18 mouse cellular contexts compared by ENCODE assay signal in the genomic region with DNA sequence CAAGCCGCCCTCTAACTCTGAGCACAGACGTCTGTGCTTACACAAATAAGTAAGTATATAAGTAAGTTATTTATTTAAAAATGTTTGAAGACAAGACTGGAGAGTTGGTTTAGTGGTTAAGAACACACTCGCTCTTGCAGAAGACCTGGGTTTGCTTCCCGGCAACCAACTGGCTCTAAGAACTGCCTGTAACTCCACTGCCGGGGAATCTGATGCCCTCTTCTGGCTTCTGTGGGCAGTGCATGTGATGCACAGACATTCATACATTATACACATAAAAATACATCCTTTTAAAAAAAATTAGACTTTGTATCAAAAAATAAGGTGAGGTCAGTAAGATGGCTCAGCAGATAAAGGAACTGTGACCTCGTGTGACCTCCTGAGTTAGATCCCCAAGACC. TPM values are rescaled to one million over a fixed set of nuclear protein-coding genes. Genes with fewer than 3 reads are reported as not detected.
DNase-seq lines count a peak whose midpoint lies in the region; ATAC-seq and TF ChIP-seq lines count a peak whose summit lies in the region.
"Had no signal": no experiment of that assay in that cellular context is flagged by ENCODE, and none has a peak within 500 bp of the region (broad histone marks: within the 10 kb centered on the region; RNA-seq: fewer than 3 reads in every experiment).

No protein-coding gene starts in this region.

- no peak for TF ChIP-seq POLR2A in ES-Bruce4 (IDR thresholded peaks at IDR 0.05; ENCODE audit: insufficient read depth, low read length)

- H3K4me3 ChIP-seq in liver, embryonic 14.5 days (ENCODE audit: insufficient read depth in 1 of 2, low read depth in 2 of 2, low read length in 2 of 2), result no peak overlapping the region
- H3K4me3 ChIP-seq in liver, embryonic 11.5 days (ENCODE audit: low read depth, low read length), result no peak overlapping the region
- H3K4me3 ChIP-seq in ES-Bruce4 (ENCODE audit: low read depth, low read length), result no peak overlapping the region
- H3K4me3 ChIP-seq: forebrain, embryonic 13.5 days; stomach, embryonic 15.5 days had no signal

- H3K4me1 ChIP-seq in liver, embryonic 14.5 days (replicated peaks; ENCODE audit: control insufficient read depth in 2 of 2, insufficient read depth in 2 of 2, low read length in 1 of 2), result no peaks in the 10 kb centered on the region
- H3K4me1 ChIP-seq in liver, embryonic 11.5 days (replicated peaks; ENCODE audit: control insufficient read depth, insufficient read depth, low read length), result no peaks in the 10 kb centered on the region
- no peaks in the 10 kb centered on the region for H3K4me1 ChIP-seq in ES-Bruce4 (ENCODE audit: control insufficient read depth, insufficient read depth, low read length)
- H3K4me1 ChIP-seq: forebrain, embryonic 13.5 days; stomach, embryonic 15.5 days had no signal

- H3K27ac ChIP-seq in liver, embryonic 14.5 days, result no peak overlapping the region
- no peak overlapping the region for H3K27ac ChIP-seq in liver, embryonic 11.5 days (ENCODE audit: low read depth, low read length)
- no peak overlapping the region for H3K27ac ChIP-seq in ES-Bruce4 (ENCODE audit: insufficient read depth, low read length)
- H3K27ac ChIP-seq: forebrain, embryonic 13.5 days; stomach, embryonic 15.5 days had no signal

- ATAC-seq in liver, embryonic 14.5 days (ENCODE audit: insufficient read depth), result no peak
- no peak for ATAC-seq in liver, embryonic 11.5 days (replicated peaks; ENCODE audit: low FRiP score)
- ATAC-seq in common myeloid progenitor, adult 5-6 weeks (replicated peaks; ENCODE audit: low read depth, poor library complexity, severe bottlenecking), result peak; percentile 57; the same call in 1 of the 2 replicates
- no peak for ATAC-seq in inflammation-experienced regulatory T-cells, adult 6 months
- ATAC-seq: forebrain, embryonic 13.5 days had no signal

- H3K27me3 ChIP-seq in liver, embryonic 14.5 days (ENCODE audit: control insufficient read depth, insufficient read depth, low read length), result no peaks in the 10 kb centered on the region
- H3K27me3 ChIP-seq in liver, embryonic 11.5 days (replicated peaks; ENCODE audit: control insufficient read depth, insufficient read depth, low read length), result no peaks in the 10 kb centered on the region
- H3K27me3 ChIP-seq in ES-Bruce4 (ENCODE audit: control insufficient read depth, insufficient read depth, low read length, poor library complexity, severe bottlenecking), result no peaks in the 10 kb centered on the region
- H3K27me3 ChIP-seq: forebrain, embryonic 13.5 days; stomach, embryonic 15.5 days had no signal

- H3K9ac ChIP-seq in liver, embryonic 14.5 days (replicated peaks), result no peak overlapping the region
- no peak overlapping the region for H3K9ac ChIP-seq in liver, embryonic 11.5 days (ENCODE audit: low read depth, low read length)
- no peak overlapping the region for H3K9ac ChIP-seq in ES-Bruce4 (ENCODE audit: low read depth, poor library complexity, severe bottlenecking)
- H3K9ac ChIP-seq: forebrain, embryonic 13.5 days; stomach, embryonic 15.5 days had no signal

- no peaks in the 10 kb centered on the region for H3K9me3 ChIP-seq in liver, embryonic 14.5 days (ENCODE audit: control insufficient read depth, low read length)
- no peaks in the 10 kb centered on the region for H3K9me3 ChIP-seq in liver, embryonic 11.5 days (ENCODE audit: control insufficient read depth, low read length)
- H3K9me3 ChIP-seq in ES-Bruce4 (replicated peaks; ENCODE audit: control insufficient read depth, insufficient read depth, low read length, poor library complexity, severe bottlenecking), result no peaks in the 10 kb centered on the region
- H3K9me3 ChIP-seq: forebrain, embryonic 13.5 days; stomach, embryonic 15.5 days had no signal

- H3K4me2 ChIP-seq in liver, embryonic 14.5 days (ENCODE audit: low read depth), result no peak overlapping the region
- H3K4me2 ChIP-seq in liver, embryonic 11.5 days, result no peak overlapping the region
- H3K4me2 ChIP-seq: forebrain, embryonic 13.5 days; stomach, embryonic 15.5 days had no signal

- 73% methylated on average over 6 of the region's 6 CpGs for WGBS in liver, embryonic 14.5 days (ENCODE audit: insufficient replicate concordance)
- 90% methylated on average over 6 of the region's 6 CpGs for WGBS in liver, embryonic 11.5 days

- DNase-seq in liver, embryonic 14.5 days (ENCODE audit: low read depth in 3 of 3, low spot score in 3 of 3), result no peak
- DNase-seq in liver, embryonic 11.5 days (ENCODE audit: low spot score), result no peak
- peak; percentile 42 for DNase-seq in A20 (ENCODE audit: low read depth, low spot score)
- no peak for DNase-seq in embryo, embryonic 10.5 days (ENCODE audit: low spot score)
- DNase-seq: cerebellum, adult 9-10 months; heart, postnatal 10 days; kidney, adult 11 months; lung, postnatal 14 days; right cerebral cortex, postnatal 25 days had no signal

- TF ChIP-seq CTCF in liver, embryonic 14.5 days (IDR thresholded peaks at IDR 0.05; ENCODE audit: low read depth), result peak; percentile 41
- peak; percentile 62 for TF ChIP-seq CTCF in ES-Bruce4 (IDR thresholded peaks at IDR 0.05; ENCODE audit: low read depth, low read length)

- H3K36me3 ChIP-seq in liver, embryonic 14.5 days (replicated peaks; ENCODE audit: control insufficient read depth, insufficient read depth, low read depth), result no peaks in the 10 kb centered on the region
- no peaks in the 10 kb centered on the region for H3K36me3 ChIP-seq in liver, embryonic 11.5 days (ENCODE audit: control insufficient read depth, insufficient read depth, low read length)
- H3K36me3 ChIP-seq in ES-Bruce4 (ENCODE audit: control insufficient read depth, insufficient read depth, low read length, poor library complexity, severe bottlenecking), result peaks cover 26% of the 10 kb centered on the region
- H3K36me3 ChIP-seq: stomach, embryonic 15.5 days had no signal

- TF ChIP-seq EP300 in liver, embryonic 14.5 days (IDR thresholded peaks at IDR 0.05; ENCODE audit: low read depth), result no peak
- no peak for TF ChIP-seq EP300 in ES-Bruce4 (IDR thresholded peaks at IDR 0.05; ENCODE audit: insufficient read depth, low read depth, low read length)

RNA-seq across cellular contexts. Expression of a gene that starts 11.5 kb away (rescaled TPM):
- 0.06 and 0.10 TPM in 2 replicates for polyA plus RNA-seq in liver, embryonic 14.5 days (2012; rRNA removed)
- polyA plus RNA-seq in liver, embryonic 14.5 days (2014; fragmentation: Nextera tagmentation; extraction: Ambion mirVana), result 0.10 and 0.25 TPM in 2 replicates
- polyA plus RNA-seq in liver, embryonic 11.5 days (2014; fragmentation: Nextera tagmentation; extraction: Ambion mirVana), result 0.63 and 0.96 TPM in 2 replicates
- 14.5 and 23.4 TPM in 2 replicates for polyA plus RNA-seq in ES-Bruce4 (2011; ENCODE audit: insufficient read depth, insufficient read length, low read depth, missing spikeins)
- total RNA-seq in common myeloid progenitor, adult 5-6 weeks (2017), result 1.5 and 3.0 TPM in 2 replicates
- polyA plus RNA-seq in inflammation-experienced regulatory T-cells, adult 6 months (2017; shearing (Covaris generic)), result under 1 TPM in 2 of 3 experiments, not detected in 1; 0.40 TPM

RNA-seq across cellular contexts. Expression of a gene that starts 22.8 kb away (rescaled TPM):
- polyA plus RNA-seq in liver, embryonic 14.5 days (2012; rRNA removed), result 0.08 and 0.09 TPM in 2 replicates
- not detected in 2 replicates for polyA plus RNA-seq in liver, embryonic 14.5 days (2014; fragmentation: Nextera tagmentation; extraction: Ambion mirVana)
- 0.58 TPM in 1 of 2 replicates, not detected in the other for polyA plus RNA-seq in liver, embryonic 11.5 days (2014; fragmentation: Nextera tagmentation; extraction: Ambion mirVana)
- polyA plus RNA-seq in ES-Bruce4 (2011; ENCODE audit: insufficient read depth, insufficient read length, low read depth, missing spikeins), result 3.7 and 3.9 TPM in 2 replicates
- 0.15 and 0.23 TPM in 2 replicates for total RNA-seq in common myeloid progenitor, adult 5-6 weeks (2017)
- polyA plus RNA-seq in inflammation-experienced regulatory T-cells, adult 6 months (2017; shearing (Covaris generic)), result not detected
- total RNA-seq: heart, postnatal 10 days; layer of hippocampus, adult 18-20 months had no signal
- polyA plus RNA-seq: forebrain, embryonic 13.5 days had no signal

RNA-seq across cellular contexts. Expression of a gene that starts 24.3 kb away (rescaled TPM):
- 8.3 and 9.1 TPM in 2 replicates for polyA plus RNA-seq in liver, embryonic 14.5 days (2012; rRNA removed)
- 19.3 and 22.8 TPM in 2 replicates for polyA plus RNA-seq in liver, embryonic 14.5 days (2014; fragmentation: Nextera tagmentation; extraction: Ambion mirVana)
- polyA plus RNA-seq in liver, embryonic 11.5 days (2014; fragmentation: Nextera tagmentation; extraction: Ambion mirVana), result 2.7 and 3.7 TPM in 2 replicates
- polyA plus RNA-seq in ES-Bruce4 (2011; ENCODE audit: insufficient read depth, insufficient read length, low read depth, missing spikeins), result 13.1 and 15.2 TPM in 2 replicates
- total RNA-seq in common myeloid progenitor, adult 5-6 weeks (2017), result not detected in 2 replicates
- not detected for polyA plus RNA-seq in inflammation-experienced regulatory T-cells, adult 6 months (2017; shearing (Covaris generic))
- total RNA-seq: heart, postnatal 10 days had no signal
- polyA plus RNA-seq: forebrain, embryonic 13.5 days had no signal

RNA-seq across cellular contexts. Expression of a gene that starts 34.9 kb away (rescaled TPM):
- polyA plus RNA-seq in liver, embryonic 14.5 days (2012; rRNA removed), result not detected in 2 replicates
- polyA plus RNA-seq in liver, embryonic 14.5 days (2014; fragmentation: Nextera tagmentation; extraction: Ambion mirVana), result not detected in 2 replicates
- not detected in 2 replicates for polyA plus RNA-seq in liver, embryonic 11.5 days (2014; fragmentation: Nextera tagmentation; extraction: Ambion mirVana)
- polyA plus RNA-seq in ES-Bruce4 (2011; ENCODE audit: insufficient read depth, insufficient read length, low read depth, missing spikeins), result not detected in 2 replicates
- not detected in 2 replicates for total RNA-seq in common myeloid progenitor, adult 5-6 weeks (2017)
- not detected for polyA plus RNA-seq in inflammation-experienced regulatory T-cells, adult 6 months (2017; shearing (Covaris generic))
- total RNA-seq: adrenal gland, postnatal 4 days; layer of hippocampus, adult 18-20 months had no signal
- polyA plus RNA-seq: forebrain, embryonic 13.5 days; limb, embryonic 11.5 days; stomach, embryonic 15.5 days had no signal

RNA-seq across cellular contexts. Expression of a gene that starts 37.1 kb away (rescaled TPM):
- not detected in 2 replicates for polyA plus RNA-seq in liver, embryonic 14.5 days (2012; rRNA removed)
- polyA plus RNA-seq in liver, embryonic 14.5 days (2014; fragmentation: Nextera tagmentation; extraction: Ambion mirVana), result not detected in 2 replicates
- not detected in 2 replicates for polyA plus RNA-seq in liver, embryonic 11.5 days (2014; fragmentation: Nextera tagmentation; extraction: Ambion mirVana)
- polyA plus RNA-seq in ES-Bruce4 (2011; ENCODE audit: insufficient read depth, insufficient read length, low read depth, missing spikeins), result not detected in 2 replicates
- not detected in 2 replicates for total RNA-seq in common myeloid progenitor, adult 5-6 weeks (2017)
- not detected for polyA plus RNA-seq in inflammation-experienced regulatory T-cells, adult 6 months (2017; shearing (Covaris generic))
- total RNA-seq: heart, postnatal 10 days; layer of hippocampus, adult 18-20 months had no signal
- polyA plus RNA-seq: embryonic facial prominence, embryonic 14.5 days; forebrain, embryonic 13.5 days; limb, embryonic 11.5 days; stomach, embryonic 15.5 days had no signal
